Mouse (Mus musculus): ENCODE data around the gene Slc25a30. TPM values are rescaled to one million over a fixed set of nuclear protein-coding genes. Genes with fewer than 3 reads are reported as not detected.
A peak's percentile ranks its signal among the peaks of the same experiment; 100 is the strongest.

The Slc25a30 gene
- total and polyA plus RNA-seq, 3 experiments, result 20.3 to 24.0 TPM; not detected in 1

GRCm38 (mm10) chr14:75768275-75768608, 18.6 kb downstream of the Slc25a30 start:
- no peak for DNase-seq (ENCODE audit: low read depth, low spot score)
- Histone ChIP-seq H3K4me1 (ENCODE audit: control insufficient read depth in 1 of 2, insufficient read depth in 2 of 2, low read length in 2 of 2) (no peaks in the 10 kb centered on the region), H3K4me3 (ENCODE audit: control insufficient read depth in 1 of 2, insufficient read depth in 1 of 2, low read depth in 2 of 2, low read length in 2 of 2) (no peak overlapping the region), H3K36me3 (ENCODE audit: control insufficient read depth in 1 of 2, insufficient read depth in 2 of 2, low read length in 2 of 2) (peaks cover 0 to 17% of the 10 kb centered on the region in 2 experiments; a peak in 2 of 4 replicates), H3K27ac (ENCODE audit: control insufficient read depth, low read depth, low read length) (no peak overlapping the region), H3K27me3 (ENCODE audit: control insufficient read depth in 1 of 2, insufficient read depth in 2 of 2, low read length in 2 of 2) (no peaks in the 10 kb centered on the region), H3K9me3 (replicated peaks; ENCODE audit: insufficient read depth, low read length) (no peaks in the 10 kb centered on the region), H3K9ac (ENCODE audit: control insufficient read depth, low read depth, low read length, poor library complexity, severe bottlenecking) (no peak overlapping the region), H3K79me2 (ENCODE audit: control insufficient read depth, insufficient read depth, low read length, poor library complexity) (no peaks in the 10 kb centered on the region)
- TF ChIP-seq SIN3A (IDR thresholded peaks at IDR 0.05; ENCODE audit: low read length), result no peak

DNA sequence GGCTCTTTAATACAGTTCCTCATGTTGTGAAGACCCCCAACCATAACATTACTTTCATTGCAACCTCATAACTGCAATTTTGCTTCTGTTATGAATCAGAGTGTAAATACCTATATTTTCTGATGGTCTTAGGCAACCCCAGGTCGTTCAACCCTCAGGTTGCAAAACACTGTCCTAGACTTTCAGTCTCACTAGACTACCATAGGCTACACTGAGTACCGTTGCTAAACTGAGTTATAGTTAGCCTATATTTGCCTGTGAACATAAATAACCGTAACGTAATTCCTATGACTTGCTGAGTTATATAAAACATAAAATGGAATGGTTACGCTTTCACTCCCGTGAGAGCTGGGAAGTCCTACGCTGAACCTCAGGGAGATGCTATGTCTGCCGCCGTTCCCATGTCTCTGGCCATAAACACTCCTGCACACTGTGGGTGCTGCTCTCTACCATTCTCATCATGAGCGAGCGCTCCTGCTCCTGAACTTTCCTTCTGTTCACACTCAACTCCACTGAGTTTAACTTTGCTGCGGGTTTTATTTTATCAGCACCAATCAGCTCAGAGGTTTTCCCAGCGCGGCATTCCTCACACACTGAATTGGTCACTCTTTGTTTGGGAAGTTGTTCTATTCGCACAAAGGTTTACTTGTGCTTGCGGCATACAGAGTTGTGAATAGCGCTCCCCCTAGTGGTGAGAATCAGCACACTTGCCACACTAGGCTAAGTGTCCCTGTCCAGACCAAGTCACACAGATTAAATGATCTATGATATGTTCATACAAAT, 19.2 kb downstream of the Slc25a30 start:
- H3K27ac ChIP-seq (ENCODE audit: control insufficient read depth, low read depth, low read length), result no peak overlapping the region
- no peak overlapping the region for H3K9ac ChIP-seq (ENCODE audit: control insufficient read depth, low read depth, low read length, poor library complexity, severe bottlenecking)
- no peaks in the 10 kb centered on the region for H3K9me3 ChIP-seq (replicated peaks; ENCODE audit: insufficient read depth, low read length)
- peak; percentile 80 for DNase-seq (ENCODE audit: low read depth, low spot score)
- H3K36me3 ChIP-seq (ENCODE audit: control insufficient read depth in 1 of 2, insufficient read depth in 2 of 2, low read length in 2 of 2), result peaks cover 0 to 21% of the 10 kb centered on the region in 2 experiments; a peak in 2 of 4 replicates
- no peaks in the 10 kb centered on the region for H3K4me1 ChIP-seq (ENCODE audit: control insufficient read depth in 1 of 2, insufficient read depth in 2 of 2, low read length in 2 of 2)
- no peak overlapping the region for H3K4me3 ChIP-seq (ENCODE audit: control insufficient read depth in 1 of 2, insufficient read depth in 1 of 2, low read depth in 2 of 2, low read length in 2 of 2)
- H3K79me2 ChIP-seq (ENCODE audit: control insufficient read depth, insufficient read depth, low read length, poor library complexity), result no peaks in the 10 kb centered on the region
- TF ChIP-seq ZKSCAN1 (IDR thresholded peaks at IDR 0.05; ENCODE audit: low read depth, low read length), result no peak
- TF ChIP-seq CHD1 (IDR thresholded peaks at IDR 0.05; ENCODE audit: low read depth, low read length), result no peak
- no peak for TF ChIP-seq MYB (IDR thresholded peaks at IDR 0.05; ENCODE audit: low read depth, low read length)
- TF ChIP-seq TCF12 (IDR thresholded peaks at IDR 0.05; ENCODE audit: low read depth, low read length), result no peak
- no peak for TF ChIP-seq POLR2AphosphoS2 (IDR thresholded peaks at IDR 0.05; ENCODE audit: low read length)
- TF ChIP-seq SMC3 (IDR thresholded peaks at IDR 0.05; ENCODE audit: low read depth, low read length), result peak; percentile 51
- no peak for TF ChIP-seq USF1 (IDR thresholded peaks at IDR 0.05; ENCODE audit: low read depth, low read length)
- TF ChIP-seq E2F4 (IDR thresholded peaks at IDR 0.05; ENCODE audit: borderline replicate concordance, low read depth, low read length), result no peak
- TF ChIP-seq RCOR1 (IDR thresholded peaks at IDR 0.05; ENCODE audit: low read depth, low read length), result no peak
- no peak for TF ChIP-seq ETS1 (IDR thresholded peaks at IDR 0.05; ENCODE audit: low read depth, low read length)
- TF ChIP-seq NRF1 (IDR thresholded peaks at IDR 0.05; ENCODE audit: insufficient read depth, low read depth, low read length, poor library complexity, severe bottlenecking), result no peak
- TF ChIP-seq ELF1 (IDR thresholded peaks at IDR 0.05; ENCODE audit: low read depth, low read length), result no peak
- TF ChIP-seq GATA1 (IDR thresholded peaks at IDR 0.05; ENCODE audit: low read depth, low read length), result no peak
- TF ChIP-seq MAFK (IDR thresholded peaks at IDR 0.05; ENCODE audit: borderline replicate concordance, low read depth, low read length), result no peak
- no peak for TF ChIP-seq GABPA (IDR thresholded peaks at IDR 0.05; ENCODE audit: low read depth, low read length)
- TF ChIP-seq RAD21 (IDR thresholded peaks at IDR 0.05; ENCODE audit: low read depth, low read length), result peak; percentile 35
- no peak for TF ChIP-seq POLR2A (IDR thresholded peaks at IDR 0.05; ENCODE audit: control insufficient read depth in 1 of 2, insufficient read depth in 1 of 2, low read depth in 1 of 2, low read length in 2 of 2, poor library complexity in 1 of 2)
- no peak for TF ChIP-seq POLR2AphosphoS5 (IDR thresholded peaks at IDR 0.05; ENCODE audit: borderline replicate concordance, low read depth, low read length)
- TF ChIP-seq CTCF (IDR thresholded peaks at IDR 0.05 in 2 of 3, conservative IDR thresholded peaks at IDR 0.05 in 1 of 3; ENCODE audit: control insufficient read depth in 1 of 3, insufficient read depth in 1 of 3, low read depth in 2 of 3, low read length in 3 of 3, poor library complexity in 1 of 3, severe bottlenecking in 1 of 3), result peak; percentile 75 to 95 (median 83)
- no peak for TF ChIP-seq BHLHE40 (IDR thresholded peaks at IDR 0.05; ENCODE audit: borderline replicate concordance, low read depth, low read length)
- TF ChIP-seq MEF2A (IDR thresholded peaks at IDR 0.05; ENCODE audit: extremely low read depth, insufficient replicate concordance, low read depth, low read length, poor library complexity, severe bottlenecking), result no peak
- no peak for TF ChIP-seq NELFE (IDR thresholded peaks at IDR 0.05; ENCODE audit: low read depth, low read length)
- no peak for TF ChIP-seq TAL1 (IDR thresholded peaks at IDR 0.05; ENCODE audit: low read length)
- no peak for TF ChIP-seq ZMIZ1 (IDR thresholded peaks at IDR 0.05; ENCODE audit: low read depth, low read length)
- H3K27me3 ChIP-seq (ENCODE audit: control insufficient read depth in 1 of 2, insufficient read depth in 2 of 2, low read length in 2 of 2), result no peaks in the 10 kb centered on the region
